Mouse (Mus musculus) T-helper 2 cell (primary cell): ENCODE measurements at regions not wholly inside any gene's neighbourhood (a gene's known extent, or its start where the extent isn't known, plus 50 kb on each side); places are given as distances from the start of the nearest gene placed in this dataset.
"Not testable (repeated sequence)": the region's sequence is repeated elsewhere in the genome, so short reads cannot be mapped to it uniquely, and the experiment has no call there.

Source experiments
- in situ Hi-C: fragments of 300-600 bp; cut with MboI, MseI; formaldehyde crosslinking; loops from one replicate; pipeline ENCODE4 v1.15.1; 2025; ENCODE audit warnings: high pct_unique_total_duplicates

DNA sequence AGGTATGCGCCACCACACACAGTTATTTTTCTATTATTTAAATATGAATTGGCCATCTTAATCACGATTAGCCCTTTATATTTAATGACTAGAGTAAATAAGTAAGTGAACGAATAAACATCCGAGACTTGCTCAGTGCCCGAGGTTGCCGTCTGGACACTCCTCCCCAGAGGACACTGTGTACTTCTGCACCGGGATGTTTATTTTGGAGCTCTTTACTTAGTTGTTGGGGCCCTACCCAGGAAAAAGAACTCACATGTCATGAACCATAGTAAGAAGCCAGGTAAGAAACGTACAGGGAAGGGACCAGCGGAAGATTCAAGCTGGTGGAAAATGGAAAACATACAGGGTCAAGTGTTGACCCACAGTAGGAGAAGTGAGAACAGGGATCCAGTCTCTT lies 89.0 kb downstream of the Akr1d1 start:
- in situ Hi-C loops = no loop called here

DNA sequence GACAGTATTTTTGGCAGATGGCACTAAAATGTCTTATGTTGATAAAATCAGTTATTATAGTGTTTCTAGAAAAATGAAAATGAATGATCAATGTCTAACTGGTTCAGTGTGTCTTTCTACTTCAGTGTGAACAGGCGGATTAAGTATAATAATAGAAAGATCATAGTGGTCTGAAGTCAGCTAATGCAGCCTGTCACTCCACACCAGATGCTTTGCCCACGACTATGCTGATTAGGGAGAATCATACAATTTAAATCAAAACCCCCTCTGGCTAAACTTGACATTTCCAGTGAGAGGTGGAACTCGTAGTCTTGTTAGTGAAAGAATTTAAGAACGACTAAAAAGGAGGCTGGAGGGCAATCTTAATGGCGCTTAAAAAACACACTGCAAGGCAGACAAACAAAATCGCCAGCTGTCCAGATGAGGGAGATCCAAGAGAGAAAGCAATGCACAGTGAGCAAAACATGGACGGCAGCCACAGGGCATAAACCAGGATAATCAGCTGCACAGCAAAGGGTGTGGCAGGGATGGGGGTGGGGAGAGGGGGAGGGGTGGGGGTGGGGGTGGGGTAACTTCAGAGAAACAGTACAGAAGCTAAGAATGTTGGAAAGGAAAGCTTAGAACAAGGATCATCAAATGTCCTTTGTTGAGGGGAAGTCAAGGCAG lies 91.5 kb downstream of the Akr1d1 start:
- in situ Hi-C loops = no loop called here

DNA sequence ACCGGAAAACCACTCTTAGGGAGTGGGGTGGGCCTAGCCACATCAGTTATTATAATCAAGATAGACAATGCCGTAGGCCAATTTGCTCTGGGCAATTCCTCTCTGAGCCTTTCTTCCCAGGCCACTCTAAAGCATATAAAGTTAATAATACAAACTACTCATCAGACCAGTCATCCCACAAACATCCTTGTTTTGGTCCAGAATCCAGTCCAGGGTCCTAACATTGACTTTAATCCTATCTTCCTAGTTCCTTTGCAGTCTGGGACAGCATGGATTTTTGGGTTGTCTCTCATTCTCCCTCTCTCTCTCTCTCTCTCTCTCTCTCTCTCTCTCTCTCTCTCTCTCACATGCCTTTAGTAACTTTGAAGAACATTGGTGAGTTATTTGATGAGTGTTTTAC lies 92.3 kb downstream of the Akr1d1 start:
- in situ Hi-C loops = no loop called here

DNA sequence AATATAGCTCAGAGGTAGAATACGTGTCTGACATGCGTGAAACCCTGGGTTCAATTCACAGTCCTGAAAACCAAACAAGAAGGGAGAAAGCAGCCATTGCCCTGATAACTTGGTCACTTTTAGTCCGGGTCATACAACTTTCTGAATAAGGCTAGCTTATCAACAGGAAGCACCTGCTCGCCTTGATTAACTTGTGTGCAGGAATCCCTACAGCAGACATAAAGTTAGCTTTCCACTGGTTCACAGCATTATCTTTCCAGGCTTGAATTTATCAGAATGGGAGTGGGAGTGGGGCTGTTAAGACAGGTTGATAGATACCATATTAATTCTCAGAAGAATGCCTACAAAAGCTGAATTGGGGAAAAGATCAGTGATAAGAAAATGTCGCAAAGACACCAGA lies 97.2 kb downstream of the Akr1d1 start:
- in situ Hi-C loops = no loop called here

DNA sequence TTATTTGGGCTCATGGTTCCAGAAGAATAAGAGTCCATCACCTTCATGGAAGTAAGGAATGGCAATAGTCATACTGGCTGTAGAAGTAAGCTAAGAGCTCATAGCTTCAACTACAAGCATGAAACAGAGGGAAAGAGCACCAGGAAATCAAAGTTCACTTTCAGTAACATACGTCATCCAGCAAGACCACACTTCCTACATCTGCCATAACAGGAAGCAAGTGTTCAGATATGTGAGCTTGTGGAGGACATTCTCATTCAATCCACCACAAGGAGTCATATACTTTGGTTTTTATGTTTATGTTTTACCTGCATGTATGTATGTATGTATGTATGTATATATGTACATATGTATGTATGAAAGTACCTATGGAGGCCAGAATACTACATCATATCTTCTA lies 104.0 kb downstream of the Akr1d1 start:
- in situ Hi-C loops = no loop called here

DNA sequence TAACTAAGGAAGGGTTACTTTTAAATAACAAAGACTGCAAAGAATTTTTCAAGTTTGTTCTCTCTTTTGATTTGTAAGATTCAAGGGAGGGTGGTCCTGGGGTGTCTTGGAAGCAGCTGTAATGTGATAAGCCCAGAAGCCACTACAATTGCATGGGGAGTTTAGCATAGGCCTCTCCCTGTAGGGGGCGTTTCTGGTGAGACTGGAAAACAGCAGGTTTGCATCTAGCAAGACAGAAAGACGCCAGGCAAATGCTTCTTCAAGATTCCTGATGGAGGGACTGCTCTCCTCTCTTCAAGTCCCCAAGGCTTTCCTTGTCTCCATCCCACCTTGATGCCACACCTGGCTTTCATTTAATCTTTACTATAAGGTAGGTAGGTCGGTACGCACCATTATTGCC lies 112.1 kb downstream of the Akr1d1 start:
- in situ Hi-C loops = no loop called here

DNA sequence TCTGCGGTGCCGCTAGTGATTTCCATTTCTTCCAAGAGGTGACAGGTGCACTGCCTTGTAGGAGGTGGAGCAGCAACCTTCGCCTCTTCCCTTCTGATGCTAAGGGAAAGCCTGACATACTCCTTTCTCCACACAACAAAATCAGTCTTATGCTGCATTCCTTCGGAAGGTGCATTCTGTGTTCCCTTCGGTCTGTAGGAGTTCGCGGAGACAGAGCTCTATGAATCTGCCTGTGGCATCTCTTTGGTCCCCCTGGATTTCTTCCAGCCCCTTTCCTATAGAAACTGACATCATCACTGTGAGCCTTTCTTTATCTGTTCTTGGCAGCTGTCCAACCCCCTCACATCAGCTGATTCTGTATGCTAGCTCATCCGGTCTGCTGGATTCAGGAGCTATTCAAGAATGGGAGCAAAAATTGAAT lies 112.7 kb downstream of the Akr1d1 start:
- in situ Hi-C loops = no loop called here

DNA sequence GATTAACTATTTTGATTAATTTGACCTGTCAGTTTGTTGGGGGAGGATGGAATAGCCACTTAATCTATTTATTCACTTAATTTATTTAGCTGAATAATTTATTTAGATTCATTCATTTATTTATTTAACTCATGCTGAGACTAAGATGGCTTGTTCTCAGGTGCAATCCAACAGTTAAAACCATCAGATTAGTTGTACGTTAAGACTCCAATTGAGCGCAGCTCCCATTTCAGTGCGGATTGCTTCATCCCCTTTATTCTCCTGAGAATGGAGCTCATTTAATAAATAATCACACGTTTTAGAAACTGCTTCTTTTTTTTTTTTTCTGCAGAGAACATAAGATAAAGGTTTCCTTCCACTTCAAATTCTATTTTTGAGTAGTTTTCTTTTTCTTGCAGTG lies 113.2 kb downstream of the Akr1d1 start:
- in situ Hi-C loops = no loop called here

DNA sequence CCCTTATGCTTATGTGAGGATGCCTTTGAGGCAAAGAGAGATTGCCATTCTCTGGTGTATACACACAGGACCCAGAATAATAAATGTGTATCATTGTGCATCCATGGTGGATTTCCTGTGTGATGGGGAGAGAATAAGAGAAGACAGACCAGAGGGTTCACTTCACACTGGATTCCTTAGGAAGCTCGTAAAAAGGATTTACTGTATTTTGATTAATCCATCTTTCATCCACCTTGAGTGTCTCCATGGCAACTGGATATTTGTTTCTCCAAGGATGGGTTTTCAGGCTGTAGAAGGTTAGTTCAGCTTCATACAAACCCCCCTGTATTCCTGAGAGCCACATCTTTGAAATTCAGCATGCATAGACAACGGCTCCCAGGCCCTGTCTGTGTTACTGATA lies 113.7 kb downstream of the Akr1d1 start:
- in situ Hi-C loops = no loop called here

DNA sequence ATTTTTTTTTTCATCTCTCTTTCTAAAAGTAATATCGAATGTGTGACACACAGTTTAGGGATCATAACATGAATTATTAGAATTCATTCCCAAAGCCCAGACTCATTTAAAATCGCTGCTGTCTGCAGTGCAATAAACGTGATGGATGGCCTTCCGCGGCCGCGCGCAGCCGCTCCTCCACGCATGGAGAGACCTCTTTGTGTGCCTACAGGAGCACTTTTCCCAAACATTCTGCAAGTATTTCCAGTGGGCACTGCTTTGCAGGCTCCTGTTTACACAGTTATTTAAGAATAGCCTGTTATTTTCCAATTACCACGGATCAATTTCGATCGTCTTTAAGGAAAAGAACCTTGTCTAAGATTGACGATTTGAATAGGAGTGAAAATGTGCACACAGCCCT lies 115.6 kb downstream of the Akr1d1 start:
- in situ Hi-C loops = no loop called here

DNA sequence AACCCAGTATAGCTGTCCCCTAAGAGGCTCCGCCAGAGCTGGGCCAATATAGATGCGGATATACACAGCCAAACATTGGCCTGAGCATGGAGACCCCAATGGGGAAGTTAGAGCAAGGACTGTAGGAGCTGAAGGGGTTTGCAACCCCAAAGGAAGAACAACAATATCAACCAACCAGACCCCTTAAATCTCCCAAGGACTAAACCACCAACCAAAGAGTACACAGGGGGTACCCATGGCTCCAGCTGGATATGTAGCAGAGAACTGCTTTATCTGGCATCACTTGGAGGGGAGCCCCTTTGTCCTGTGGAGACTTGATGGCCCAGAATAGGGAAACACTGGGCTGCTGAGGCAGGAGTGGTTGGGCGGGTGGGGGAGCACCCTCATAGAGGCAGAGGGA lies 127.3 kb downstream of the Akr1d1 start:
- in situ Hi-C loops = not testable (repeated sequence)

DNA sequence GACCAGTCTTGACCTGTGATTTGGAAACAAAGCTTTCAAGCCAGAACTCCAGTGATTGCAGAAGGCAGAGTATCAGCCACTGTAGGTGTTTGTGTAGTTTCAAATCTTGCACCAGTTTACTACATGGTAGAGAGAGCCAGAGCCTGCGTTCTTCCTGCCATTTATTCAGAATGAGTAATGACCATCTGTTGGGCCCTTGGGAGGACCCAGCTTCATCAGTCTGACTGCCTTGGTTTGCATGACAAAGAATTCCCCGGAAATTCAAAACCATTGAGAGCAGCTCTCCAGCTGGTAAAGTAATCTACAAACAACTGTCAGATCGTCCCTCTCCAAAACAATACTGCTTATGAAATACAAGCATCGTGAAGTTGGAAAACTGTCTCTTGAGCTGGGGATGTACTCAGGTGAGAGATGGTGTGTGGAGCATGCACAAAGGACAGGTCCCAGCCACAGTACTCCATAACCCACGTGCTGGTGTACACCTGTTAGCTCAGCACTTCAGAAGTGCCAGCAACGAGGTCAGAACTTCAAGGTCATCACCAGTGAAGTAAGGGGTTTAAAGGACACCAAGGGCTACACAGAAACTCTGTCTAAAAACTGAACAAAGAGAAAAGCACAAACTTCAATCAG lies 128.2 kb downstream of the Akr1d1 start:
- in situ Hi-C loops = no loop called here

DNA sequence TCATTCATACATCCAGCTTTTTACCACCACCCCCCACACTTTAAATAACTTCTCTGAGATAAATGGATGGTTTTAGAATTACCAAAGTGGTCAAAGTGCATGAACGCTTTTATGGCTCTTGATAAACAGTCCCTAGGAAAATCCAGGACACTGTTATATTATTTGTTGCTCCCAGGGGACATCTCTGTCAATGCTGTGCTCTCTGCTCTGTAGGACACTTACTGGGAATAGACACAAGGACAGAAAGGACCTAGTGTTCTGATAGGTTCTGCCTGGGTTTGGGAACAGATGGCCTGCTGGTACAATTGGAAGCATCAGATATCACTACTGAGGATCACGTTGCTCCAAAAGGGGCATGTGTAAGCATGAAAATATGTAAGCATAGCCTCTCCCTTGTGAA lies 132.8 kb downstream of the Akr1d1 start:
- in situ Hi-C loops = no loop called here

DNA sequence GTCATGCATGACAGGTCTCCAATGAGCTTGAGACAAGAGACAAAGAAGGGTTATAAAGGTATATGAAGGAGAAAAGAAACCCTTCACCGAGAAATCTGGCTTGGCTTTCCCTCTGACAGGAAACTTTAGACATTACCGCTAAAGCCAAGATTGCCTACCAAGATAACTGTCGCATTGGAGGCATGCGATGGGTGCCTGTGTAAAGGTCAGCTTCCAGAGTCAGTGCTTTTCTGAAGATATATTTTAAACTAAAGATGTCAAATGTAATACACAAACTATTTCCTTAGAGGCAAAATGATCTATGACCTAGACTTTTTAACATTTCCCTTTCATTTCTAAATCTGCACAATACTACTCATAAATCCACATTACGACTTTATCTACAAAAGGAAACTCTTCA lies 135.6 kb downstream of the Akr1d1 start:
- in situ Hi-C loops = no loop called here

DNA sequence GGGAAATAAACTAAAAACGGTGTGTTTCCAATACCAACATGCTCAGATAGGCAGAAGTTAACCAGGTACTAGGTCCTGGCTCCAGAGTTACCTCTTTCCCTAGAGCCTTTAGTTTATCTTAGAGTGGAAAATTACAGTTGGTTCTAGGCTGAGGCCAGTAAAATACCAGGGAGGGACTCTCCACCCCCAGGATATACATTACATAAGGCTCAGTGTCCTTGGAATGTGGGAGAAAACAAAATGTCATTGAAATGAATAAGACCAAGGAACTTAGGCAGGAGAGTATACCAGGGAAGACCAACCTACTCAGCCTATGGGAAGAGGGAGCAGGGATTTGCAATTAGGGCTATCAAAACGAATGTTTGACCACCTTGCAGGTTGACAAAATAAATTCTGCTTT lies 139.4 kb downstream of the Akr1d1 start:
- in situ Hi-C loops = no loop called here

DNA sequence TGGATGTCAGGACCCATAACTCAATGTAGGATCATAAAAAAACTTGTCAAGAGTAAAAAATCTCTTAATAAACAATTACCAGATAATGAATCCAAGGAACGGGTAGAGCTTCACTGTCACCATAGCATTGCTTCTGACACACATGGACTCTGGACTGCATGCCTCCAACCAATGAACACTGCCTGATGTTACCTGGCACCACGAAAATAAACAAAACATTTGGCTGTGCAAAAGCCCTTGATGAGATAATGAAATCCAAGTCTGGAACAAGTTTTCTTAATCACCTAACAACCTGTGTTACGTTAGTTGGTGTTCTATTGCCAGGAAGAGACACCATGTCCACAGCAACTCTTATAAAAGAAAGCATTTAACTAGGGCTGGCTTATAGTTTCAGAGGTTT lies 140.7 kb downstream of the Akr1d1 start:
- in situ Hi-C loops = loop anchor here (10.0 kb wide), 1 partner anchor 676 kb away; no protein-coding TSS in a partner anchor

DNA sequence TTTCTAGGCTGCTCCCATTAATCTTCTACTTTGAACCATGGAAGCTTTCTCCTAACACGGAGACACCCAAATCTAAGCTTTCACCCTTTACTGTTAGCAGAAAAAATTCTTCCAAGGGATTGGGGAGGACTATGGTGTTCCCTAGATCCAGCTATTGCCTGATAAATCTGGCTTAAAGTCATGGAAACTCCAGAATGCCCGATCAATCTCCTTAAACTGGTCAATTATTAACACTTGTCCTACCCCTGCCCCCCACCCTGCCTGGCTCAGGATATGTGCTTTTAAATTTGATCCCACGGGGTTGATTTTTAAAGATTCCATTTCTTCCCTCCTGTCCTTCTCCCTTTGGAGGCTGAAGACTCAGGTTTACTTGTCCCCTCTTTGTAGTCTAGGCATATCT lies 149.9 kb downstream of the Akr1d1 start:
- in situ Hi-C loops = loop anchor here (10.0 kb wide), 1 partner anchor 685 kb away; no protein-coding TSS in a partner anchor

DNA sequence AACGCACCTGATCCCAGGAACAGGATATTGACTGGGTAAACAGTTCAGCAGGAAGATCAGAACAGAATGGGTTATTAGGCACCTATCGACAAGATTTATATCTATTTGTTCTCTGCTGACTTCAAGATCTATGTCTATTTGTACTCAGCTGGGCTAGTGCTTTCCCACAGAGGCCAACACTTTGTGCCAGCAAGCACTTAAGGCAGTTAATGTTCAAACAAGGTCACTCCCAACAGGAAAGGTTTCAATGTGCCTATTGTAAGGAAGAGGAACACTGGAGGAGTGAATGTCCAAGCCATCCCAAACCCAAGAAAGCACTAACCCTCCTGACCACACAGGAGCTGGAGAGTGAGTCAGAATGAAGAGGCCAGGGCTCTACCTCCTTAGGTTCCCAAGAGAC lies 151.4 kb downstream of the Akr1d1 start:
- in situ Hi-C loops = not testable (repeated sequence)

DNA sequence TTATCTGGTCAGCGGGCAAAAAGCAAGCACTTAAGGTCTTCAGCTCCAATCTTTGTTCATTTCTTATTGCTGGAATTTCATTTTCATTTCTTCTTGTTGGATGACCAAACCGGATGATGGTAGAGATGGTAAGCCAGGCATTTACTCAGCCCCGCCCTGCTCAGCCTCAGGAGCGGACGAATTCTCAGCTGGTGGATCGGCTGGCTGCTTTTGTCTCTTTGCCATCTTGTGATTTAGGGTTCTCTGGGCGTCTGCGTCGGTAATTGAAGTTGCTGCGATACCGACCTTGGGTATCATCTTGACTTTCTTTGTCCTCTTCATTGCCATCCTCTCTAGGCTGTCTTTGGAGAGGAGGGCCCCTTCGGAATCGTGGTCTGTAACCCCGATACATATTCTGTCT lies 156.1 kb downstream of the Akr1d1 start:
- in situ Hi-C loops = no loop called here

DNA sequence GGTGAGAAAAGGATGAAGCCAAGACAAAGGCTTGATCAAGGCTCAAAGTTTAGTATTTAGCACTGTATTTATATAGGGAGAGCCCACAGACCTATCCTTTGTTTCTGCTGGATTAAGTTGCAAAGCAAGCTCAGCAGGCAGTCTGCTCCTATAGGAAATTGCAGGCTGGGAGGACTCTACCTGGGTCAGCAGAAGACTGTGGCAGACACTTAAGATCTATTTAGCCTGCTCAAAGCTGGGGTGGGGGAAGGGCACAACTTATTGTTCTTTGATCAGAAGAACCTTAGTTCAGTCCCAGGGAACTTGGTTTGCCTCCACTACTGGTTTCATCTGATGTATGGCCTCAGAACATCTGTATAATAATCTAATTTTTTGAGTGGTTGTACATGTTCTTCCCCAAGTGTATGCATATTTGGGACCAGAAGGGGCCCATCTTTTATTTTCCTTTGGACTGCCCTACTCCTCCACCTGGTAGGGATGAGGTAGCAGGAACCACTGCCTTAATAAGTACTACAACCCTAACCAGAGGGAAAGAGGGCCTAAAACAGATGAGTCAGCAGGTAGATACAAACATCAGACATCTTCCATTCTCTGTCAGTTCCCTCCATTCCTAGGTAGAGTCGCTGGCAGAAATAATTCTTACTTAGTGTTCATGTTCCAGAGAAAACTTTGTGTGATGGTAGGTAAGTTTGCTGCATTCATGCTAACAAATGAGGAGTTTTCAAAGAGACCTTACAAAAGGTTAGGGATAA lies 159.1 kb downstream of the Akr1d1 start:
- in situ Hi-C loops = no loop called here

DNA sequence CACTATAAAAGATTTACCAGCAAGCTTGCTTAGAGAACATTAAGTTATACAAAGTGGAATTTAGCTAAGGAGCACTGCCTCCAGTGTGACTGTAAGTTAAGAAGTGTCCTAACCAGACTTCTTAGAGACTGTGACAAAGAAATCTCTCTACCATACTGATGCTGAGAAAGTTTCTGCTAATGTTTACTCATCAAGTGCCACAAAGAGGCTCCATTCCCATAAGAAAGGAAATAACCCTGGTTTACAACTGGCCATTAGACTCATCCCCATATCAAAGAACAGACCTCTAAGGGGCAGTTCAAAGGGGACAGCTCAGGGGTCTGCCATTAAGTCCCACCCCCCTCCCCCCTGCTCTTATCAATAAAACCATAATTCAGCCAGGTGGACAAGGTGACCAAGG lies 159.7 kb downstream of the Akr1d1 start:
- in situ Hi-C loops = no loop called here

DNA sequence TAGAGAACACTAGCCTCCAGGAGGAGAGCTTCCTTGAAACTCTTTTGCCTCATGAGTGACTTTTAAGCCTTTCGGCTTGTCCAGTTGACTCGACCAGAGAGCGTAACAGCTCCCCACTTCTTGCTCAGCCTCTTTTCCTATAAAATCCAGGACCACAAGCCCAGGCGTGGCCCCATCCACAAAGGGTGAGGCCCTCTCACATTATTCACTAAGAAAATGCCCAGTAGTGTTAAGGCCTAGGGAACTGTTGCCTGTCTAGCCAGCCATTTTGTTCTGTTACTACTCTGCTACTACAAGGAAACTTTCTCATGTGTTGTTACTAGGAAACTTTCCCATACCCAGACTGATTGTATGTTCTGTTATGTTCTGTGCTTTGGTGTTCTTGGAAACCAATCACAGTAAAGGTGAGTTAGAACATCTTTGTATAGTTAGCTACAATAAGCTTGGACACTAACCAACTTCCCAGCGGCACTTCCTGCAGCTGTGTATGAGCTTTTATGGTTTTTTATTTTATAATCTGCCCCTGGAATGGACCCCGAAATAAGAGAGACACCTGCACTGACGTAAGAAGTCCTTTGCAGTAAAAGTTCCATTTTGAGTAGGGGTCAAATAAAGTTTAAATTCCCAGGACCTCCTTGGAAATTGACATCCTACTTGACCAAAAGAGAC lies 162.1 kb downstream of the Akr1d1 start:
- in situ Hi-C loops = no loop called here
